Mouse (Mus musculus): Measurements from ENCODE around the gene Ssxb9. TPM values are rescaled to one million over a fixed set of nuclear protein-coding genes. Genes with fewer than 3 reads are reported as not detected.
"Not testable (repeated sequence)": the region's sequence is repeated elsewhere in the genome, so short reads cannot be mapped to it uniquely, and the experiment has no call there.

Ssxb9 gene
- total RNA-seq (2021): not detected
- long read RNA-seq, experiment 1: 0 reads
- long read RNA-seq, experiment 2: 0 reads

DNA sequence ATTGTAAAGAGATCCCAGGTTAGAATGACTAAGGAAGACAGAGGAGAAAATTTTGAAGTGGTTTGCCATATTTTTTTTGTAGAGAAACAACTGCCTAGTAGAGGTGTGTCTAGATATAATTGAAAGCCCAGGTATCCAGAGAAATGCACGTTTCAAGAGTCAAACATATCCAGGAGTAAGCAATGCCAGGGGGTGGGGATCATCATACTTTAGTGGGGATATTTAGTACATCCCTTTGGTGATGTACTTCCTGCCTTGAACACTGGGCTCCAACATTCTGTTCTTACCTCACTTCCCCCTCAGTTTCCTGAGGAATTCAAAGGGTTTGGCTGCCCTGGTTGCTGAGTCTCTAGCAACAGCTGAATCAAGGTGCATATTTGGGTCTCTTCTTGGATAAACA lies at the start of gene Ssxb9:
Gene Ssxb9 (plus strand): TSS at position 301 of the 400 bp plus-strand sequence.
- not testable (repeated sequence) for DNase-seq (ENCODE audit: low spot score in 2 of 2)

- no peak for DNase-seq (ENCODE audit: low spot score in 2 of 2)
These were observed 39.7 kb upstream of the Ssxb9 start, which contains the start of gene Ssxb10 for GRCm38 (mm10) chrX:8327124-8327523. Gene Ssxb10, plus strand, starts transcription at chrX:8327424.

- not testable (repeated sequence) for DNase-seq (ENCODE audit: low spot score in 2 of 2)
These were observed 46.2 kb downstream of the Ssxb9 start, which contains the start of gene Ssxb1 for GRCm38 (mm10) chrX:8413005-8413404. Gene Ssxb1, plus strand, starts transcription at chrX:8413305.

Other genes starting within 250 kb of the Ssxb9 start
- 10 to 100 TPM; 68.3 to 76.5 TPM for gene Wdr13, start 234.1 kb upstream of the Ssxb9 start, total RNA-seq (2021)
- 100 to 1,000 TPM; 391 to 494 TPM for gene Rbm3, start 221.1 kb upstream of the Ssxb9 start, total RNA-seq (2021)
- 1 to 10 TPM; 7.6 to 8.2 TPM for gene Tbc1d25, start 190.8 kb upstream of the Ssxb9 start, total RNA-seq (2021)
- 10 to 100 TPM; 42.7 to 47.8 TPM for gene Ebp, start 173.5 kb upstream of the Ssxb9 start, total RNA-seq (2021)
- gene Porcn, start 160.5 kb upstream of the Ssxb9 start, total RNA-seq (2021): 1 to 10 TPM; 7.6 to 8.0 TPM
- gene Ftsj1, start 114.6 kb upstream of the Ssxb9 start, total RNA-seq (2021): 10 to 100 TPM; 18.5 to 21.3 TPM
- gene Slc38a5, start 95.8 kb upstream of the Ssxb9 start, total RNA-seq (2021): 1 to 10 TPM; 2.1 to 7.4 TPM
- not detected for gene Ssxb10, start 39.6 kb upstream of the Ssxb9 start, total RNA-seq (2021)
- gene Ssxb1, start 46.3 kb downstream of the Ssxb9 start, total RNA-seq (2021): not detected
- not detected for gene Ssxb2, start 94.7 kb downstream of the Ssxb9 start, total RNA-seq (2021)
- gene Gm14459, start 158.0 kb downstream of the Ssxb9 start, total RNA-seq (2021): not detected
- not detected for gene Ssxb6, start 181.3 kb downstream of the Ssxb9 start, total RNA-seq (2021)
- not detected for gene Ssxb3, start 224.8 kb downstream of the Ssxb9 start, total RNA-seq (2021)

Measured in adrenal gland, postnatal 4 days (tissue).